Mouse (Mus musculus) embryonic facial prominence, embryonic 10.5 days (tissue): ENCODE data around the gene Slc7a7. TPM values are rescaled to one million over a fixed set of nuclear protein-coding genes. Genes with fewer than 3 reads are reported as not detected.
A peak's percentile ranks its signal among the peaks of the same experiment; 100 is the strongest.

Experiments
- DNase-seq: peaks from one replicate; pipeline ENCODE4 v3.0.0-alpha.2; 2017; ENCODE audit warnings: low spot score
- H3K27ac ChIP-seq: fragments of 300-500 bp; sonication (generic); replicated peaks from 2 replicates; pipeline ENCODE4 v1.5.1; 2016; ENCODE audit warnings: mild to moderate bottlenecking
- H3K27me3 ChIP-seq: fragments of 300-500 bp; sonication (generic); replicated peaks from 2 replicates; pipeline ENCODE4 v1.6.1; 2016; ENCODE audit warnings: low read depth, mild to moderate bottlenecking; ENCODE audit not compliant: poor library complexity, severe bottlenecking
- H3K36me3 ChIP-seq: fragments of 300-500 bp; sonication (generic); replicated peaks from 2 replicates; pipeline ENCODE4 v1.6.1; 2016; ENCODE audit warnings: mild to moderate bottlenecking, moderate library complexity
- H3K4me1 ChIP-seq: fragments of 300-500 bp; sonication (generic); 2 replicates; pipeline ENCODE4 v1.6.1; 2016
- H3K4me3 ChIP-seq: fragments of 300-500 bp; sonication (generic); 2 replicates; pipeline ENCODE4 v1.5.1; 2016; ENCODE audit warnings: mild to moderate bottlenecking, moderate library complexity
- H3K9me3 ChIP-seq: fragments of 300-500 bp; sonication (generic); 2 replicates; pipeline ENCODE4 v1.6.1; 2016; ENCODE audit warnings: mild to moderate bottlenecking
- WGBS: fragments of 180-500 bp; shearing (Covaris S2); methylation state at CpG from one replicate; pipeline ENCODE4 v1.1.7; 2016; 5-methylcytosine and 5-hydroxymethylcytosine counted together
- polyA plus RNA-seq: library from polyadenylated mRNA; unstranded; fragments of >200 nt; fragmentation: Nextera tagmentation; extraction: Ambion mirVana; gene quantifications from 2 replicates; pipeline ENCODE4 v1.2.1, GENCODE M21; 2016

Slc7a7 gene
- polyA plus RNA-seq, 1 experiment from 2014 or later = 3.6 TPM

- peaks cover 16% of the 10 kb centered on the region for H3K4me1 ChIP-seq
- H3K9me3 ChIP-seq = no peaks in the 10 kb centered on the region
- H3K27ac ChIP-seq = no peak overlapping the region
- no peaks in the 10 kb centered on the region for H3K36me3 ChIP-seq
- H3K4me3 ChIP-seq = no peak overlapping the region
- WGBS = 72% methylated on average over 7 of the region's 7 CpGs
- H3K27me3 ChIP-seq = no peaks in the 10 kb centered on the region
- no peak for DNase-seq
Observed at GRCm38 (mm10) chr14:54397872-54398527, 19.6 kb downstream of the Slc7a7 start.

- WGBS = 90% methylated on average over 7 of the region's 7 CpGs
- no peak overlapping the region for H3K27ac ChIP-seq
- no peaks in the 10 kb centered on the region for H3K36me3 ChIP-seq
- DNase-seq = no peak
- peaks cover 16% of the 10 kb centered on the region for H3K4me1 ChIP-seq
- H3K4me3 ChIP-seq = no peak overlapping the region
- no peaks in the 10 kb centered on the region for H3K27me3 ChIP-seq
- no peaks in the 10 kb centered on the region for H3K9me3 ChIP-seq
Observed at GRCm38 (mm10) chr14:54396685-54397084, 20.9 kb downstream of the Slc7a7 start.

- peaks cover 16% of the 10 kb centered on the region for H3K4me1 ChIP-seq
- H3K27ac ChIP-seq = no peak overlapping the region
- no peak for DNase-seq
- H3K4me3 ChIP-seq = no peak overlapping the region
- H3K27me3 ChIP-seq = no peaks in the 10 kb centered on the region
- H3K36me3 ChIP-seq = no peaks in the 10 kb centered on the region
- no peaks in the 10 kb centered on the region for H3K9me3 ChIP-seq
Observed at GRCm38 (mm10) chr14:54394309-54394708, 23.3 kb downstream of the Slc7a7 start.

GRCm38 (mm10) chr14:54393794-54394193 is 23.8 kb downstream of the Slc7a7 start:
- no peak overlapping the region for H3K27ac ChIP-seq
- H3K36me3 ChIP-seq = no peaks in the 10 kb centered on the region
- H3K4me1 ChIP-seq = peaks cover 11% of the 10 kb centered on the region
- H3K4me3 ChIP-seq = no peak overlapping the region
- DNase-seq = no peak
- no peaks in the 10 kb centered on the region for H3K9me3 ChIP-seq
- 69% methylated on average over 3 of the region's 3 CpGs for WGBS
- no peaks in the 10 kb centered on the region for H3K27me3 ChIP-seq

GRCm38 (mm10) chr14:54390843-54391242 is 26.7 kb downstream of the Slc7a7 start:
- DNase-seq = no peak
- no peaks in the 10 kb centered on the region for H3K9me3 ChIP-seq
- no peak overlapping the region for H3K4me3 ChIP-seq
- no peaks in the 10 kb centered on the region for H3K36me3 ChIP-seq
- H3K27me3 ChIP-seq = no peaks in the 10 kb centered on the region
- H3K27ac ChIP-seq = no peak overlapping the region
- peaks cover 7% of the 10 kb centered on the region; the same call in 1 of the 2 replicates for H3K4me1 ChIP-seq
- 76% methylated on average over 6 of the region's 6 CpGs for WGBS

GRCm38 (mm10) chr14:54387546-54387945 is 30.0 kb downstream of the Slc7a7 start:
- Histone ChIP-seq H3K4me1 (peaks cover 19% of the 10 kb centered on the region), H3K4me3 (no peak overlapping the region), H3K36me3 (no peaks in the 10 kb centered on the region), H3K27me3 (no peaks in the 10 kb centered on the region), H3K27ac (no peak overlapping the region), H3K9me3 (no peaks in the 10 kb centered on the region)
- 85% methylated on average over 6 of the region's 6 CpGs for WGBS
- DNase-seq = no peak

GRCm38 (mm10) chr14:54385968-54386618 is 31.5 kb downstream of the Slc7a7 start:
- Histone ChIP-seq H3K27ac (no peak overlapping the region), H3K36me3 (no peaks in the 10 kb centered on the region), H3K27me3 (no peaks in the 10 kb centered on the region), H3K4me1 (peaks cover 19% of the 10 kb centered on the region), H3K9me3 (no peaks in the 10 kb centered on the region), H3K4me3 (no peak overlapping the region)
- DNase-seq = no peak
- 82% methylated on average over 7 of the region's 7 CpGs for WGBS

GRCm38 (mm10) chr14:54384396-54384795 is 33.2 kb downstream of the Slc7a7 start:
- no peak overlapping the region for H3K4me3 ChIP-seq
- H3K9me3 ChIP-seq = no peaks in the 10 kb centered on the region
- peaks cover 23% of the 10 kb centered on the region for H3K4me1 ChIP-seq
- H3K36me3 ChIP-seq = no peaks in the 10 kb centered on the region
- no peak for DNase-seq
- H3K27me3 ChIP-seq = no peaks in the 10 kb centered on the region
- WGBS = 91% methylated on average over 8 of the region's 8 CpGs
- no peak overlapping the region for H3K27ac ChIP-seq

GRCm38 (mm10) chr14:54383355-54383771 is 34.2 kb downstream of the Slc7a7 start:
- H3K4me1 ChIP-seq = peaks cover 23% of the 10 kb centered on the region
- H3K9me3 ChIP-seq = no peaks in the 10 kb centered on the region
- no peaks in the 10 kb centered on the region for H3K27me3 ChIP-seq
- H3K36me3 ChIP-seq = no peaks in the 10 kb centered on the region
- no peak for DNase-seq
- 56% methylated on average over 4 of the region's 4 CpGs for WGBS
- H3K27ac ChIP-seq = peak overlapping the region; percentile 54; the same call in 1 of the 2 replicates
- H3K4me3 ChIP-seq = no peak overlapping the region

- no peak for DNase-seq
- H3K27ac ChIP-seq = no peak overlapping the region
- no peaks in the 10 kb centered on the region for H3K27me3 ChIP-seq
- H3K9me3 ChIP-seq = no peaks in the 10 kb centered on the region
- H3K4me3 ChIP-seq = no peak overlapping the region
- H3K36me3 ChIP-seq = no peaks in the 10 kb centered on the region
- peaks cover 23% of the 10 kb centered on the region for H3K4me1 ChIP-seq
- WGBS = 74% methylated on average over 9 of the region's 9 CpGs
Observed at GRCm38 (mm10) chr14:54382641-54383040, 34.9 kb downstream of the Slc7a7 start.

- no peaks in the 10 kb centered on the region for H3K9me3 ChIP-seq
- no peak overlapping the region for H3K27ac ChIP-seq
- peaks cover 23% of the 10 kb centered on the region for H3K4me1 ChIP-seq
- no peaks in the 10 kb centered on the region for H3K36me3 ChIP-seq
- no peak overlapping the region for H3K4me3 ChIP-seq
- DNase-seq = no peak
- WGBS = 83% methylated on average over 10 of the region's 10 CpGs
- no peaks in the 10 kb centered on the region for H3K27me3 ChIP-seq
Observed at GRCm38 (mm10) chr14:54381816-54382215, 35.8 kb downstream of the Slc7a7 start.

- Histone ChIP-seq H3K27me3 (no peaks in the 10 kb centered on the region), H3K27ac (no peak overlapping the region), H3K4me1 (peaks cover 17% of the 10 kb centered on the region), H3K9me3 (no peaks in the 10 kb centered on the region), H3K36me3 (no peaks in the 10 kb centered on the region), H3K4me3 (no peak overlapping the region)
- 75% methylated on average over 4 of the region's 4 CpGs for WGBS
- no peak for DNase-seq
Observed at GRCm38 (mm10) chr14:54380616-54381015, 37.0 kb downstream of the Slc7a7 start.

GRCm38 (mm10) chr14:54379571-54379970 is 38.0 kb downstream of the Slc7a7 start:
- Histone ChIP-seq H3K4me1 (peaks cover 17% of the 10 kb centered on the region), H3K36me3 (no peaks in the 10 kb centered on the region), H3K4me3 (no peak overlapping the region), H3K27me3 (no peaks in the 10 kb centered on the region), H3K9me3 (no peaks in the 10 kb centered on the region), H3K27ac (no peak overlapping the region)
- DNase-seq = no peak
- WGBS = 87% methylated on average over 13 of the region's 13 CpGs
